Mouse (Mus musculus): ENCODE results near the gene 4931406P16Rik.

4931406P16Rik gene

GRCm38 (mm10) chr7:34309186-34309764 is 4.1 kb downstream of the 4931406P16Rik start:
- DNase-seq, result no peak

GRCm38 (mm10) chr7:34308586-34308985 is 4.8 kb downstream of the 4931406P16Rik start:
- DNase-seq, result no peak

DNA sequence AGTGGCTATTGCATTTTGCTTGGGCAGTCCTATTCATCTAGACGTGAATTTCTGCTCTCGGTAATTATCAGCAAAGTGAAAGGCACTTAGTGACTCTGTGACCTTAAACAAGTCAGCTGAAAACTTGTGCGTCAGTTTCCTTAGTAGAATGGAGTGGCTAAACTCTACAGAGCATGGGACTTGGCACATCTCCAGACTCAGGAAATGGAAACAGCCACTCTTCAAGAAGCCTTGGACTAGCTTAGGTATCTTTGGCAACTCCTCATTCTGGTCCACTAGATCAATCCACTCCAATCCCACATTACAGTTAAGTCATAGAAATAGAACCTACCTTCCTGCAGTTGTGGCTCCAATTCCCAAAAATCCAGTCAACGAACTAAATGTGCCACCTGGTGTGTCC is 7.9 kb downstream of the 4931406P16Rik start:
- no peak for DNase-seq

DNA sequence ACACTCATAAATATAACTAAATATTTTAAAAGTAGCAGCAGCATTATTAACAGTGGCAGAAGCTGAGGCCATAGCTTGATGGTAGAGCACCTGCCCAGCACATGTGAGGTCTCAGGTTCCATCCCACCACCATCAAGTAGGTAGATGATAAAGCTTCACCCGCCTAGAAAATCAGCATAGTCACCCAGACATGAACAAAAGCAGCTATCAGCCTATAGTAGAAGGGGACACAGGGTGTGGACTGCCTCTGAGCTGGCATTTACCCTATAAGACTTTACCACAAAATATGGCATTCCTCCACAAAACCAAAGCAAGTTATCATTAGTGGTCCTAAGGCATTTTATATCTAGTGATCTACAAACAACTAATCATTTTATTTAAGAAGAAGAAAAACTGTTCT is 10.7 kb downstream of the 4931406P16Rik start:
- no peak for DNase-seq

GRCm38 (mm10) chr7:34301952-34302351 is 11.4 kb downstream of the 4931406P16Rik start:
- DNase-seq, result no peak

- DNase-seq, result no peak
Observed at GRCm38 (mm10) chr7:34298818-34299217, 14.5 kb downstream of the 4931406P16Rik start.

GRCm38 (mm10) chr7:34296124-34296523 is 17.2 kb downstream of the 4931406P16Rik start:
- DNase-seq, result no peak

- no peak for DNase-seq
Observed at GRCm38 (mm10) chr7:34292633-34293032, 20.7 kb downstream of the 4931406P16Rik start.

GRCm38 (mm10) chr7:34291265-34291664 is 22.1 kb downstream of the 4931406P16Rik start:
- no peak for DNase-seq

- DNase-seq, result no peak
Observed at GRCm38 (mm10) chr7:34290450-34291151, 22.8 kb downstream of the 4931406P16Rik start.

- no peak for DNase-seq
Observed at GRCm38 (mm10) chr7:34277656-34278055, 35.7 kb downstream of the 4931406P16Rik start.

GRCm38 (mm10) chr7:34276066-34276465 is 37.3 kb downstream of the 4931406P16Rik start:
- DNase-seq, result no peak

- DNase-seq, result no peak
Observed at GRCm38 (mm10) chr7:34272465-34272864, 40.9 kb downstream of the 4931406P16Rik start.

- DNase-seq, result no peak
Observed at GRCm38 (mm10) chr7:34268463-34268862, 44.9 kb downstream of the 4931406P16Rik start.

- no peak for DNase-seq
Observed at GRCm38 (mm10) chr7:34266421-34266820, 46.9 kb downstream of the 4931406P16Rik start.

DNA sequence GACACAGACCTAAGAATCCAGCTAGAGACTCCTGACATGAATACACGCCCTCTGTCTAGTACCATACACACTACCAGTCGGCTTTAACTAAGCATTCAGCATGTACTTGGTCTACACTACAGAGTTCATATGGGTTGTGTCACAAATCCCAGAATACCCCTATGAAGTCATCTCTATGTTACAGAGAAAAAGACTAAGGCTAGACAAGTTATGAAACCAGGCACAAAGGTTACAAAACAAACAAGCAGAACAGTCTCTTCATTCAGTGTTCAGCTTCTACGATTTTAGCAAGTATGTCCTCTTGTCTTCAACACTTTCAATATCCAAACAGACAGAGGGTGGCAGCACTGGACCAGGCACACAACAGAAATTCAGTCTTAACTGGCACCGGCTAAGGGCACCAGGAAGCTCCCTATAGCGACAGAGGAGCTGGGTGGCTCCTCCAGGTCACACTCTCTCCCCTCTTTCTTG is 47.4 kb downstream of the 4931406P16Rik start:
- DNase-seq, result peak; percentile 18 to 49

GRCm38 (mm10) chr7:34263437-34263836 is 49.9 kb downstream of the 4931406P16Rik start:
- DNase-seq, result no peak

DNA sequence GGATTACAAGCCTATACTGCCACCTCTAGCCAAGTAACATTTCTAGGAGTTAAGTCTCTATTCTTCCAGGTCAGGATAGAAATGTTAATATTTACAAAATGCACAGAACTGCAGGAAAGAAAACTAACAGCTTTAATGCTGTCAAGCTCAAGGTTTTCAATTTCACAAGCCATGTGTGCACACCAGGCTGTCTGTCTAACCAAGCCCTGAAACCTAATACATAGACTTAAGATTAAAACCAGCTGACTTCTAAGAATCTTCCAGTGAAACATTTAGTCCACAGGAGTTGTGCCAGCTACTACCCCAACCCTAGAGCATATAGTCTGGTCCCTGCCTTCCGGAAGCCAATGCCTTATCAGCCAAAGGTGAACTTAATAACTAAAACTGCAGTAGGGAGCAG is 54.9 kb downstream of the 4931406P16Rik start:
- no peak for DNase-seq

- no peak for DNase-seq
Observed at GRCm38 (mm10) chr7:34257279-34257678, 56.1 kb downstream of the 4931406P16Rik start.

DNA sequence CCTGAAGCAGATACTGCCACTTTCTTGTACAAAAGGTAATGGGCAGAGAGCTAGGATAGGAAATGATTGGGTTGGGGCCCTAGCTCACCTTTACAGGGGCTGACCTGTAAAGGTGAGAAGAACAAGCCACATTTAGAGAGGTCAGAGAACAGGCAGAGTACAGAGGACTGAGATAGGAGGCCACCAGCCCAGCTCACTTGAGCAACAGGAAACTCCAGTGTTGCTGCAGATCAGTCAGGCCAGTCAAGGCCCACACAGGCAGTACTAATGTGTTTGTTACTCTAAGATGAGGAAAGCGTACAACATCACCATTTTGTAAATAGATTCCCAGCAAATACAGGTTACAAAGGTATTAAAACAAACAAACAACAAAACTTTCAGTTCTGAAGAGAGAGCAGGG is 57.4 kb downstream of the 4931406P16Rik start:
- no peak for DNase-seq

- DNase-seq, result no peak
Observed at GRCm38 (mm10) chr7:34255137-34255536, 58.2 kb downstream of the 4931406P16Rik start.

DNA sequence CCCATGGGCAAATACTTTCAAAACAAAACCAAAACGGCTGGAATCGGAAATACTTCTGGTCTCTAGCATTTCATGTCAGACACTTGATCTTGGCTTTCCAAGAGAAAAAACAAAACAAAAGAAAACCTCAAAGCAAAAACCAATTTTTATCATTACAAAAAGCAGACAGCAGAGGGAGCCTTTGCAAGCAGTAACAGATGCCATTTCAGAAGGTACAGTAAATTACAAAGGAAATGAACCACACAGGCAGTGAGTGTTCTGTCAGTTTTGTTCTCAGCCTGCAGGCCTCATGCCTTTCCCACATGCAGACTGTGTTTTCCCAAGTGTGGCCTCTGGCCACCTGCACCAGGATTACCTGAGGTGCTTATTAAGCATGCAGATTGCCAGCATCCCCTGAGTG is 61.3 kb downstream of the 4931406P16Rik start:
- DNase-seq, result no peak

GRCm38 (mm10) chr7:34250738-34251137 is 62.6 kb downstream of the 4931406P16Rik start, which contains the start of gene Gm6096:
Gene Gm6096, plus strand, starts transcription at chr7:34251038.
- DNase-seq, result no peak

DNA sequence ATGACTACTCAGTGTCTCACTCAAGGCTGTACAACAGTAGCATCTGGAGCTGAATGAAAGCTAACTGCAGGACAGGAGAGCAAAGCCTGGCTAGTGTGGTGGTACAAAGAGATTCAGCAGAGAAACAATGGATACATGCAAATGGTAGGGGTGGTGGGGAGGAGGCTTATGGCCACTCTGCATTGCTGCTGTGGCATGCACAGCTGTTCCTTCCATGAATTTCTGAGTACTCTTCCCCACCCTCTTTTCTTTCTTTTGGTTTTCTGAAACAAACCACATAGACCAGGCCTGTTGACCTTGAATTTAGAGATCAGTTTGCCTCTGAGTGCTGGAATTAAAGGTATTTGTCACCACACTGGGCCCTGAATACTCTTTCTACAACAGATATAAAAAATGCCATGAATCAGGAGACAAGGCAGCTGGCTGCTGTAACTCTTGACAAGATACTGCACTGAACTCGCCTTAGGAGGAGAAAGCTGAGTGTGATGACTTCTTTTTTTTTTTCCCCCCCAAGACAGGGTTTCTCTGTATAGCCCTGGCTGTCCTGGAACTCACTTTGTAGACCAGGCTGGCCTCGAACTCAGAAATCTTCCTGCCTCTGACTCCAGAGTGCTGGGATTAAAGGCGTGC is 66.4 kb downstream of the 4931406P16Rik start:
- DNase-seq, result no peak
